12 mouse cellular contexts compared by ENCODE assay signal in the genomic region with DNA sequence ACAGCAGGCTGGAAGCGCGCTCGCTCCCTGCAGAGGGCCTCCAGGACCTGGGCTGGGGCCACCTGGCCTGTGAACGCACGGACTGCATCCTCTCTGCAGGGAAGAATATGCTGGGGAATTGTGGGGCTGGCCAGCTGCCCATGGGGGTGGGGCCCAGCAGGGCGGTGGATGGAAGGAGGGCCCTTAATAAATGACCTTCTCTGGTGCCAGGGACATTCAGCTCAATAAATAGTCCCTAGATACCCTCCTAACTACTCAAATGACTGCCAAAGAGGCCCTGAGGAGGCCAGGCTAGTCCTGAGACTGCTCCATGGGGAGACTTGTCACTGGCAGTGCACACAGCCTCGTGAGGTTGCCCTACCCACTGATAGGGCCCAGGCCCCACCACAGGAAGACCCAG. TPM values are rescaled to one million over a fixed set of nuclear protein-coding genes. Genes with fewer than 3 reads are reported as not detected.
A peak's percentile ranks its signal among the peaks of the same experiment; 100 is the strongest.
DNase-seq lines count a peak whose midpoint lies in the region; ATAC-seq and TF ChIP-seq lines count a peak whose summit lies in the region.
"Had no signal": no experiment of that assay in that cellular context is flagged by ENCODE, and none has a peak within 500 bp of the region (broad histone marks: within the 10 kb centered on the region; RNA-seq: fewer than 3 reads in every experiment).

No protein-coding gene starts in this region.

- no peak overlapping the region for H3K4me2 ChIP-seq in kidney, embryonic 15.5 days
- H3K4me2 ChIP-seq in hindbrain, embryonic 16.5 days (ENCODE audit: low read length) = peak overlapping the region; percentile 87; the same call in 1 of the 2 replicates
- no peak overlapping the region for H3K4me2 ChIP-seq in stomach, postnatal 0 days (replicated peaks; ENCODE audit: low read depth)

- DNase-seq in cerebellum, adult 11-12 months = peak; percentile 75
- no peak for DNase-seq in cerebellum, postnatal 4 days (ENCODE audit: low spot score in 2 of 2)
- DNase-seq in kidney, adult 8-10 months = peak; percentile 35 to 46
- peak; percentile 71 for DNase-seq in cerebellum, adult 9-10 months
- DNase-seq in stomach, postnatal 0 days (ENCODE audit: low spot score) = no peak
- no peak for DNase-seq in T-cell, adult 2 months (ENCODE audit: low spot score)
- DNase-seq: B cell, adult 2 months; thymus, adult 18-20 months had no signal

- no peak for TF ChIP-seq EP300 in stomach, postnatal 0 days (optimal IDR thresholded peaks at IDR 0.05)

- no peak for TF ChIP-seq CTCF in stomach, postnatal 0 days (IDR thresholded peaks at IDR 0.05; ENCODE audit: low read depth)

- H3K9ac ChIP-seq in kidney, embryonic 15.5 days = no peak overlapping the region
- 0 out of 2 replicates have a peak overlapping the region, but pooled peaks have one; percentile 39 for H3K9ac ChIP-seq in hindbrain, embryonic 16.5 days (ENCODE audit: low read depth, low read length)
- no peak overlapping the region for H3K9ac ChIP-seq in stomach, postnatal 0 days (ENCODE audit: low read length)
- H3K9ac ChIP-seq: liver, embryonic 14.5 days had no signal

- no peaks in the 10 kb centered on the region for H3K9me3 ChIP-seq in kidney, embryonic 15.5 days (replicated peaks)
- H3K9me3 ChIP-seq in hindbrain, embryonic 16.5 days (ENCODE audit: control insufficient read depth, low read length) = no peaks in the 10 kb centered on the region
- H3K9me3 ChIP-seq in stomach, postnatal 0 days (ENCODE audit: control insufficient read depth, low read length) = no peaks in the 10 kb centered on the region
- H3K9me3 ChIP-seq: midbrain, embryonic 15.5 days had no signal

- no peak for ATAC-seq in kidney, embryonic 15.5 days (replicated peaks; ENCODE audit: low FRiP score)
- ATAC-seq in hindbrain, embryonic 16.5 days = no peak
- ATAC-seq in stomach, postnatal 0 days (ENCODE audit: low FRiP score, low TSS enrichment) = no peak
- ATAC-seq: midbrain, embryonic 15.5 days had no signal

- no peaks in the 10 kb centered on the region for H3K27me3 ChIP-seq in kidney, embryonic 15.5 days
- H3K27me3 ChIP-seq in hindbrain, embryonic 16.5 days (replicated peaks; ENCODE audit: control insufficient read depth, insufficient read depth, low read length) = no peaks in the 10 kb centered on the region
- no peaks in the 10 kb centered on the region for H3K27me3 ChIP-seq in stomach, postnatal 0 days (ENCODE audit: control insufficient read depth, insufficient read depth, low read length)
- H3K27me3 ChIP-seq: midbrain, embryonic 15.5 days had no signal

- H3K27ac ChIP-seq in kidney, embryonic 15.5 days = no peak overlapping the region
- H3K27ac ChIP-seq in hindbrain, embryonic 16.5 days (ENCODE audit: low read depth, low read length) = peak overlapping the region; percentile 45; the same call in 1 of the 2 replicates
- H3K27ac ChIP-seq in stomach, postnatal 0 days (replicated peaks) = no peak overlapping the region
- H3K27ac ChIP-seq: liver, embryonic 14.5 days; midbrain, embryonic 15.5 days had no signal

- WGBS in kidney, embryonic 15.5 days = 84% methylated on average over 7 of the region's 7 CpGs
- 54% methylated on average over 7 of the region's 7 CpGs for WGBS in hindbrain, embryonic 16.5 days
- WGBS in stomach, postnatal 0 days = 66% methylated on average over 7 of the region's 7 CpGs

- peaks cover 20% of the 10 kb centered on the region for H3K4me1 ChIP-seq in kidney, embryonic 15.5 days
- peaks cover 24% of the 10 kb centered on the region for H3K4me1 ChIP-seq in hindbrain, embryonic 16.5 days (ENCODE audit: control insufficient read depth, insufficient read depth, low read depth, low read length)
- peaks cover 5% of the 10 kb centered on the region for H3K4me1 ChIP-seq in stomach, postnatal 0 days (replicated peaks; ENCODE audit: control insufficient read depth, insufficient read depth)

- H3K36me3 ChIP-seq in kidney, embryonic 15.5 days = peaks cover 68% of the 10 kb centered on the region
- H3K36me3 ChIP-seq in hindbrain, embryonic 16.5 days (ENCODE audit: control insufficient read depth, insufficient read depth, low read length) = peaks cover 25% of the 10 kb centered on the region
- peaks cover 5% of the 10 kb centered on the region; the same call in 1 of the 2 replicates for H3K36me3 ChIP-seq in stomach, postnatal 0 days (ENCODE audit: control insufficient read depth, insufficient read depth, low read length)

- no peak overlapping the region for H3K4me3 ChIP-seq in kidney, embryonic 15.5 days (replicated peaks)
- H3K4me3 ChIP-seq in hindbrain, embryonic 16.5 days (ENCODE audit: low read length) = no peak overlapping the region
- no peak overlapping the region for H3K4me3 ChIP-seq in stomach, postnatal 0 days (ENCODE audit: low read depth, low read length)

RNA-seq across cellular contexts. Expression of a gene that starts 2.4 kb away (rescaled TPM):
- polyA plus RNA-seq in kidney, embryonic 15.5 days (2015; fragmentation: Nextera tagmentation; extraction: Ambion mirVana) = 63.0 and 74.8 TPM in 2 replicates
- polyA plus RNA-seq in hindbrain, embryonic 16.5 days (2015; fragmentation: Nextera tagmentation; extraction: Ambion mirVana) = 149 and 169 TPM in 2 replicates
- polyA plus RNA-seq in stomach, postnatal 0 days (2015; fragmentation: Nextera tagmentation; extraction: Ambion mirVana) = 37.5 and 40.2 TPM in 2 replicates

RNA-seq across cellular contexts. Expression of a gene that starts 3.3 kb away (rescaled TPM):
- polyA plus RNA-seq in kidney, embryonic 15.5 days (2015; fragmentation: Nextera tagmentation; extraction: Ambion mirVana) = 0.23 and 0.29 TPM in 2 replicates
- polyA plus RNA-seq in hindbrain, embryonic 16.5 days (2015; fragmentation: Nextera tagmentation; extraction: Ambion mirVana) = 0.21 and 0.28 TPM in 2 replicates
- polyA plus RNA-seq in stomach, postnatal 0 days (2015; fragmentation: Nextera tagmentation; extraction: Ambion mirVana) = 0.23 and 0.24 TPM in 2 replicates

RNA-seq across cellular contexts. Expression of a gene that starts 9.5 kb away (rescaled TPM):
- 30.6 and 31.8 TPM in 2 replicates for polyA plus RNA-seq in kidney, embryonic 15.5 days (2015; fragmentation: Nextera tagmentation; extraction: Ambion mirVana)
- 29.9 and 30.4 TPM in 2 replicates for polyA plus RNA-seq in hindbrain, embryonic 16.5 days (2015; fragmentation: Nextera tagmentation; extraction: Ambion mirVana)
- 19.1 and 20.9 TPM in 2 replicates for polyA plus RNA-seq in stomach, postnatal 0 days (2015; fragmentation: Nextera tagmentation; extraction: Ambion mirVana)

RNA-seq across cellular contexts. Expression of a gene that starts 9.6 kb away (rescaled TPM):
- polyA plus RNA-seq in kidney, embryonic 15.5 days (2015; fragmentation: Nextera tagmentation; extraction: Ambion mirVana) = 91.7 and 101 TPM in 2 replicates
- polyA plus RNA-seq in hindbrain, embryonic 16.5 days (2015; fragmentation: Nextera tagmentation; extraction: Ambion mirVana) = 99.9 and 103 TPM in 2 replicates
- 91.0 and 94.7 TPM in 2 replicates for polyA plus RNA-seq in stomach, postnatal 0 days (2015; fragmentation: Nextera tagmentation; extraction: Ambion mirVana)

RNA-seq across cellular contexts. Expression of a gene that starts 12.4 kb away (rescaled TPM):
- polyA plus RNA-seq in kidney, embryonic 15.5 days (2015; fragmentation: Nextera tagmentation; extraction: Ambion mirVana) = not detected in 2 replicates
- 1.6 and 2.2 TPM in 2 replicates for polyA plus RNA-seq in hindbrain, embryonic 16.5 days (2015; fragmentation: Nextera tagmentation; extraction: Ambion mirVana)
- 0.65 TPM in 1 of 2 replicates, not detected in the other for polyA plus RNA-seq in stomach, postnatal 0 days (2015; fragmentation: Nextera tagmentation; extraction: Ambion mirVana)
- polyA plus RNA-seq: liver, embryonic 14.5 days had no signal

Comparison
In these comparisons a context has a peak if more than half of its experiments do, and no peak if none do; other contexts are left out.
1. DNase-seq: peak in cerebellum, adult 11-12 months (single experiment), kidney, adult 8-10 months (2 of 2) and cerebellum, adult 9-10 months (single experiment); none in cerebellum, postnatal 4 days (0 of 2), stomach, postnatal 0 days (single experiment) and T-cell, adult 2 months (single experiment).